Mouse (Mus musculus) hindbrain, embryonic 16.5 days (tissue): ENCODE results near the gene Alkbh1. TPM values are rescaled to one million over a fixed set of nuclear protein-coding genes. Genes with fewer than 3 reads are reported as not detected.

ENCODE experiments used
- ATAC-seq: fragments of 200-750 bp; cut with Nextera tagmentation; 2 replicates; pipeline ENCODE4 v1.8.0; 2017; ENCODE audit warnings: moderate TSS enrichment, moderate library complexity
- H3K27ac ChIP-seq: fragments of 300-500 bp; sonication (generic); 2 replicates; pipeline ENCODE4 v1.5.1; 2014; ENCODE audit warnings: low read depth, mild to moderate bottlenecking, control low read depth, low read length, moderate library complexity
- H3K27me3 ChIP-seq: fragments of 300-500 bp; sonication (generic); replicated peaks from 2 replicates; pipeline ENCODE4 v1.6.1; 2014; ENCODE audit warnings: low read length; ENCODE audit not compliant: control insufficient read depth, insufficient read depth
- H3K36me3 ChIP-seq: fragments of 300-500 bp; sonication (generic); 2 replicates; pipeline ENCODE4 v1.6.1; 2014; ENCODE audit warnings: mild to moderate bottlenecking, low read length, moderate library complexity, mixed read lengths; ENCODE audit not compliant: control insufficient read depth, insufficient read depth
- H3K4me1 ChIP-seq: fragments of 300-500 bp; sonication (generic); 2 replicates; pipeline ENCODE4 v1.6.1; 2014; ENCODE audit warnings: low read depth, low read length; ENCODE audit not compliant: control insufficient read depth, insufficient read depth
- H3K4me2 ChIP-seq: fragments of 300-500 bp; sonication (generic); 2 replicates; pipeline ENCODE4 v1.6.1; 2014; ENCODE audit warnings: mild to moderate bottlenecking, low read length, control low read depth, moderate library complexity
- H3K4me3 ChIP-seq: fragments of 300-500 bp; sonication (generic); 2 replicates; pipeline ENCODE4 v1.5.1; 2014; ENCODE audit warnings: mild to moderate bottlenecking, low read length, control low read depth, moderate library complexity
- H3K9ac ChIP-seq: fragments of 300-500 bp; sonication (generic); 2 replicates; pipeline ENCODE4 v1.6.1; 2014; ENCODE audit warnings: low read depth, mild to moderate bottlenecking, control low read depth, low read length, moderate library complexity
- H3K9me3 ChIP-seq: fragments of 300-500 bp; sonication (generic); 2 replicates; pipeline ENCODE4 v1.6.1; 2014; ENCODE audit warnings: mild to moderate bottlenecking, low read length, moderate library complexity; ENCODE audit not compliant: control insufficient read depth
- WGBS: fragments of 180-500 bp; shearing (Covaris S2); extraction: QIAGEN DNeasy Blood & Tissue Kit; methylation state at CpG from one replicate; pipeline ENCODE4 v1.1.7; 2014; 5-methylcytosine and 5-hydroxymethylcytosine counted together
- polyA plus RNA-seq: library from polyadenylated mRNA; unstranded; fragments of >200 nt; fragmentation: Nextera tagmentation; extraction: Ambion mirVana; gene quantifications from 2 replicates; pipeline ENCODE4 v1.2.1, GENCODE M21; 2015

Gene Alkbh1
- polyA plus RNA-seq, 1 experiment from 2014 or later: 35.4 TPM

GRCm38 (mm10) chr12:87421708-87422507 is 21.9 kb downstream of the Alkbh1 start:
- H3K4me1 ChIP-seq: peaks cover 9% of the 10 kb centered on the region
- WGBS: 57% methylated on average over 5 of the region's 5 CpGs
- peaks cover 6% of the 10 kb centered on the region; the same call in 1 of the 2 replicates for H3K36me3 ChIP-seq
- no peaks in the 10 kb centered on the region for H3K9me3 ChIP-seq
- no peak overlapping the region for H3K4me3 ChIP-seq
- H3K27ac ChIP-seq: no peak overlapping the region
- no peaks in the 10 kb centered on the region for H3K27me3 ChIP-seq
- H3K9ac ChIP-seq: no peak overlapping the region
- H3K4me2 ChIP-seq: no peak overlapping the region
- ATAC-seq: no peak

DNA sequence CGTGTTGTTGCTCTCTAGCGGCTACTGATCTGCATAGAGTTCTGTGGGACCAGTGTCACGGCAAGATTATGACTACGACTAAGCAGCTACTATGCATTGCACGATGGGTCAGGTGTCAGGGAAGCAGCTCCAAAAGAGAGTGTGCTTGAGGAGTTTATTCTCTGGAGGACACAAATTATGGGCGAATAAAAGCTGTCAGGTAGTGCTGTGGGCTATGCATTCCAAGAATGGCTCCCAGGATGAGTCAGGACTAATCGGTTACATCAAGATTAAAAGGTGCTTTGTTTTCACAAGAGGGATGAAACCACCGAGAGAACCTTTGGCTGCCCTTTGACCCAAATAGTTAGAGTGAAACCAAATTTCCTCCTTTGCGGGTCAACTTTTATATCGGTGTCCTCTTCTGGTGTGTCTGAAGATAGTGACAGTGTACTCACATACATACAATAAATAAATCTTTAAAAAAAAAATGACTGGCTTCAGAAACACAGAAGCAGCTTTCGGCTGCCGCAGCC is 23.8 kb downstream of the Alkbh1 start:
- H3K4me2 ChIP-seq: no peak overlapping the region
- no peak overlapping the region for H3K4me3 ChIP-seq
- WGBS: 66% methylated on average over 12 of the region's 12 CpGs
- no peak overlapping the region for H3K9ac ChIP-seq
- H3K36me3 ChIP-seq: no peaks in the 10 kb centered on the region
- no peaks in the 10 kb centered on the region for H3K27me3 ChIP-seq
- H3K27ac ChIP-seq: no peak overlapping the region
- ATAC-seq: no peak
- peaks cover 9% of the 10 kb centered on the region for H3K4me1 ChIP-seq
- H3K9me3 ChIP-seq: no peaks in the 10 kb centered on the region

- H3K36me3 ChIP-seq: no peaks in the 10 kb centered on the region
- WGBS: 14% methylated on average over 5 of the region's 5 CpGs
- H3K4me3 ChIP-seq: no peak overlapping the region
- H3K9ac ChIP-seq: no peak overlapping the region
- H3K4me1 ChIP-seq: peaks cover 9% of the 10 kb centered on the region
- no peaks in the 10 kb centered on the region for H3K27me3 ChIP-seq
- H3K27ac ChIP-seq: peak overlapping the region; percentile 75
- no peak overlapping the region for H3K4me2 ChIP-seq
- peak; percentile 92 for ATAC-seq
- H3K9me3 ChIP-seq: no peaks in the 10 kb centered on the region
Measured at GRCm38 (mm10) chr12:87418921-87419320, 24.9 kb downstream of the Alkbh1 start.

GRCm38 (mm10) chr12:87416690-87417089 is 27.1 kb downstream of the Alkbh1 start:
- WGBS: 43% methylated on average over 7 of the region's 7 CpGs
- Histone ChIP-seq H3K27me3 (no peaks in the 10 kb centered on the region), H3K4me2 (no peak overlapping the region), H3K4me1 (peaks cover 9% of the 10 kb centered on the region), H3K9me3 (no peaks in the 10 kb centered on the region), H3K36me3 (no peaks in the 10 kb centered on the region), H3K27ac (no peak overlapping the region), H3K9ac (no peak overlapping the region), H3K4me3 (no peak overlapping the region)
- no peak for ATAC-seq

GRCm38 (mm10) chr12:87415358-87415757 is 28.5 kb downstream of the Alkbh1 start:
- Histone ChIP-seq H3K4me1 (peaks cover 9% of the 10 kb centered on the region), H3K4me3 (no peak overlapping the region), H3K27me3 (no peaks in the 10 kb centered on the region), H3K27ac (no peak overlapping the region), H3K36me3 (no peaks in the 10 kb centered on the region), H3K9ac (no peak overlapping the region), H3K9me3 (no peaks in the 10 kb centered on the region), H3K4me2 (no peak overlapping the region)
- 82% methylated on average over 4 of the region's 4 CpGs for WGBS
- no peak for ATAC-seq

- Histone ChIP-seq H3K4me2 (no peak overlapping the region), H3K4me1 (no peaks in the 10 kb centered on the region), H3K27me3 (no peaks in the 10 kb centered on the region), H3K36me3 (no peaks in the 10 kb centered on the region), H3K27ac (no peak overlapping the region), H3K9ac (no peak overlapping the region), H3K4me3 (no peak overlapping the region), H3K9me3 (no peaks in the 10 kb centered on the region)
- WGBS: 30% methylated on average over 4 of the region's 4 CpGs
- ATAC-seq: peak; percentile 81
Measured at GRCm38 (mm10) chr12:87413179-87413790, 30.5 kb downstream of the Alkbh1 start.

DNA sequence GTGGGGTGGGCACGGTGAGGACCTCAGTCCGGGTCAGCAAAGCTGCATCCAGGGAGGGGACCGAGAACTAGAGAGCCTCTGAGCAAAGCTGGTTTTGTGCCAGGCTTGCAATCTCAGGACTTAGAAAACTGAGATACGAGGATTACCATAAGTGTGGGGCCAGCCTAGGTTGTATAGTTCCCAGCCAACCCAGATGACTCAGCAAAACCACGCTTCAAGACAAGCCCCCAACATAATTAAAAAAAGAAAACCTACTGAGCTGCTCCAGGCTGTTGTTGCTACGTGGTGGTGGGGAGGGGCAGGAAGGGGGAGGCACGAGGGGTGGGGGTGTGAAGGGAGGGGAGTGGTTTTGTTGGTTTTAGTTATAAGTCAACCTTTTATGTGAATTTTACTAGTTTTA is 32.8 kb downstream of the Alkbh1 start:
- WGBS: 62% methylated on average over 7 of the region's 7 CpGs
- no peak overlapping the region for H3K9ac ChIP-seq
- H3K36me3 ChIP-seq: no peaks in the 10 kb centered on the region

DNA sequence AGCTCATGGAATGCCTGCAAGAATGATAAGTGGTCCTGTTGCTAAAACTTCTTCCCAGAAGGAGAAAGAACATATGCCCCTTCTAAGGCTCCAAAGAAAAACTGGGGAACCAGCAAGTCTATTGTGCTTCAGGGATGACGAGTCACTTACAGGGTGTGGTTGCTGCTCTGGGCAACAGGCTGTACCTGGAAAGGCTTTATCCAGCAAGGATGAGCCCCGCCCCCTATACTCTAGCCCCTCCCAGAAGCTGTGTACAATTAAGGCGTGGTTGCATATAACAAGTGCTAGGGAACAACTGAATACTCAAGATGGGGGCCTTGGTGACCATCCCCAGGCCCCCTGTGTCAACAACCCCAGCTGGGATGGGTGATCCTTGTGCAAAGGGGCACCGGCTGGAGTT is 34.7 kb downstream of the Alkbh1 start:
- Histone ChIP-seq H3K36me3 (no peaks in the 10 kb centered on the region), H3K9ac (no peak overlapping the region), H3K9me3 (no peaks in the 10 kb centered on the region), H3K4me2 (no peak overlapping the region), H3K4me3 (no peak overlapping the region), H3K4me1 (no peaks in the 10 kb centered on the region), H3K27me3 (no peaks in the 10 kb centered on the region), H3K27ac (no peak overlapping the region)
- 89% methylated on average over 4 of the region's 4 CpGs for WGBS
- ATAC-seq: no peak

More for the DNA sequence above, 32.8 kb downstream of the Alkbh1 start:
- Histone ChIP-seq H3K27me3 (no peaks in the 10 kb centered on the region), H3K9me3 (no peaks in the 10 kb centered on the region), H3K4me2 (no peak overlapping the region), H3K27ac (no peak overlapping the region), H3K4me3 (no peak overlapping the region), H3K4me1 (no peaks in the 10 kb centered on the region)
- no peak for ATAC-seq

- Histone ChIP-seq H3K27ac (no peak overlapping the region), H3K4me1 (no peaks in the 10 kb centered on the region), H3K27me3 (no peaks in the 10 kb centered on the region), H3K9ac (no peak overlapping the region), H3K9me3 (no peaks in the 10 kb centered on the region), H3K4me2 (peak overlapping the region; percentile 11; the same call in 1 of the 2 replicates), H3K4me3 (no peak overlapping the region), H3K36me3 (no peaks in the 10 kb centered on the region)
- no peak for ATAC-seq
- 44% methylated on average over 21 of the region's 21 CpGs for WGBS
Measured at GRCm38 (mm10) chr12:87407869-87408605, 35.8 kb downstream of the Alkbh1 start.
